Mouse (Mus musculus): ENCODE data around the gene Cpeb2.

Cpeb2 gene

DNA sequence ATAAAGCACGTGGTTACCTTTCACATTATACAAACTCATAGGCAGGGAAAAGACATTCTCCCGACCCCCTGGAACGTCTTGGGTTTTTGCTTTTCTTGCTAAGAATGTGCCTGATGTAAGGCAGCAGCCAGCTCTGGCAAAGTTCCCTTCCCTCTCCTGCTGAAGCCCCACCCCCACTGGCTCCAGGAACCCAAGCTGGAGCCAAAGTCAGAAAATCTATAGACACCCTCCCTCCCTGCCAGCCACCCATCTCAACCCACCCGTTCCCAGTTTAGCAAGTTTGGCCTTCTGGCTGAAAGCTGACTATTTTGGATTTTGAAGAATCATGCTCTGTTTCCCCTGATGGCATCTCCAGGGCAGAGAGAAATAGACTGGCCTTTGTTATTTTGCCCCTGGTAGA is 95.6 kb downstream of the Cpeb2 start:
- DNase-seq: no peak

DNA sequence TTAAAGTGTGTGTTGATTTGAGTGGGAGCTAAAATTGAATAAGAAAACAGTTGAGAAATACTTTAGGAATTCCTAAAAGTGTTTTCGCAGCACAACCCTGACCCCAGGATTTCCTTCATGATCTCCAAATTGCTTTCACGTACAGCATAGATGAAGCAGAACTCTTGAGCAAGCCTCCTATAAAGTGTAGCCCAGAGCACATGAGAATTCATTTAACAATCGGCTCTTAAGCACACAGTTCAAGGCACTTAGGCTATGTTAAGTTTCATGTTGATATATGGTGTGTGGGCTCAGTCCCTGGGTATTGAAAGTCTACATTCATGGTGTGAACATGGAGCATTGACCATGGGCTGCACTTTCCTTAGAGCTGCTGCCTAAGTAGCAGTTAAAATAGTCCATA is 97.3 kb downstream of the Cpeb2 start:
- DNase-seq: no peak

DNA sequence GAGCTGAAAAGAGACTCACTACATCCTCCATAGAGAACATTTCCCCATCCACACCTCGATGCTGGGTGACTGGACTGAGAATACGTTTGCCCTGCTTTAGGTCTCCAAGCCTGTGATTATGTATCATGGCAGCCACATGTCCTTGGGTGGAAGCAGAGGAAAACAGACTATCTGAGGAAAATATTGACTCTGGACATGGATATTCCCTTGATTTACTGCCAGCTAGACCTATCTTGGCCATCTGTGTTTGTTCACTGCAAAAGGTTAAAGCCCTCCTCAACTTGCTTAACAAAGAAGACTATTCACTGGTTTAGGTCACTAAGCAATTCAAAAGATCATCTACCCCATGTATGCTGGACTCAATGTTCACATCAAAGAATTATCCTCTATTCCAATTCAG is 101.5 kb downstream of the Cpeb2 start:
- DNase-seq: no peak

DNA sequence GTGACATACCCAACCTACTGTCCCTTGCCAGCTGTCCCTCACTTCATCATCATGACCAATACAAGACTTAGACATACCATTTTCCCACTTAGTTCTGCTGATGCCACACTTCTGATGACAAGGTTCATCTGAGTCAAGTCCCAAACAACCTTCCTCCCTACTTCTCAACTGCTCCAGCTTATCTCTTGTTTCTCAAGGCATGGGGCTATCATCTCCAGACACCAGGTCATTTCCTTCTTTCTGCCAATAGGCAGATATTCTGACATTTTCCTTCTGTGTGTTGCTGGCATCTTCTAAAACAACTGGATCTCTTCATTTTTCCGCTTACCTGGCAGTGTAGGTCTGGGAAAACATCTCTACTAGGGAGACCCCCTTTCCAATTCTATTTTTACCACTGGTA is 104.2 kb downstream of the Cpeb2 start:
- no peak for DNase-seq

DNA sequence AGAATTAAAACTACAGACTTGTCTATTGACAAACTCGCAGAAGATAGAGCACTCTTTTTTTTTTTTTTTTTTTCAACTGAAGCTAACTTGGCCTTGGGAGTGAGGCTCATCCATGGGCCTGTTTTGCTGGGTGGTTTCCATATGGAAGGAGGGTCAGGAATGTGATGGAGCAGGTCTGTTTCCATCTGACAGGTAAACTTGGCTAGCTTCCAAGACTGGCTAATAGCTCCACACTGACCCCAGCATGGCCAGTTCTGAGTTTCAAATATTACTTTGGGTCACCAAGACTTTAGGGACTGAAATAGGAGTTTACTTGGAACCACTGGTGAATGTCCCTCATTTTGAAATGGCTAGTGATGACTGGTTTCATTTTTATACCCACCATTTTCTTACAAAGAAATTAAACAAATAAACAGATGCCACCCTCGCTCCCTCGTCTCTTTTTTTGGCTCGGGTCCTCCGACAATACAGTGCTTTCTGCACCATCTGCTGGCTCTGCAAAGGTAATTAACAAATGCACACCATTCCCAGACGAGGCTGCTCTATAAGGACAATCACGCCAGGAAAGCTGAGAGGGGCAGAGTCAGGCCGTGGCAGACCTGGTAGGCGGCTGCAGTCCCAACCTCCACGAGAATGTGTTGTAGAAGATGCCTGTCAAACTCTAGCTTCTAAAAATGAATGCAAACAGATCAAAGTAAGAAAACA is 106.0 kb downstream of the Cpeb2 start:
- DNase-seq: no peak

Data from lung, postnatal 36 days (tissue).